Mouse (Mus musculus): ENCODE results near the gene Mfsd14a.

GRCm38 (mm10) chr3:116653278-116653945, 9.1 kb downstream of the Mfsd14a start:
- TF ChIP-seq CTCF (IDR thresholded peaks at IDR 0.05; ENCODE audit: low read depth, low read length) (no peak), POLR2A (IDR thresholded peaks at IDR 0.05; ENCODE audit: extremely low read depth, insufficient read depth, low read length) (no peak)
